Mouse (Mus musculus) limb, embryonic 13.5 days (tissue): Measurements from ENCODE around the gene Insrr. TPM values are rescaled to one million over a fixed set of nuclear protein-coding genes. Genes with fewer than 3 reads are reported as not detected.

Source experiments
- ATAC-seq: fragments of 200-750 bp; cut with Nextera tagmentation; 2 replicates; pipeline ENCODE4 v1.8.0; 2017; ENCODE audit warnings: low read depth, moderate number of reproducible peaks, moderate TSS enrichment; ENCODE audit not compliant: low FRiP score
- H3K27ac ChIP-seq: fragments of 300-500 bp; sonication (generic); 2 replicates; pipeline ENCODE4 v1.5.1; 2015; ENCODE audit warnings: inconsistent platforms, mild to moderate bottlenecking, moderate library complexity
- H3K27me3 ChIP-seq: fragments of 300-500 bp; sonication (generic); 2 replicates; pipeline ENCODE4 v1.6.1; 2015; ENCODE audit warnings: mild to moderate bottlenecking, inconsistent platforms
- H3K36me3 ChIP-seq: fragments of 300-500 bp; sonication (generic); 2 replicates; pipeline ENCODE4 v1.6.1; 2015; ENCODE audit warnings: inconsistent platforms, mild to moderate bottlenecking, moderate library complexity
- H3K4me1 ChIP-seq: fragments of 300-500 bp; sonication (generic); 2 replicates; pipeline ENCODE4 v1.6.1; 2015; ENCODE audit warnings: inconsistent platforms
- H3K4me2 ChIP-seq: fragments of 300-500 bp; sonication (generic); replicated peaks from 2 replicates; pipeline ENCODE4 v1.6.1; 2015; ENCODE audit warnings: inconsistent platforms, mild to moderate bottlenecking, moderate library complexity
- H3K4me3 ChIP-seq: fragments of 300-500 bp; sonication (generic); 2 replicates; pipeline ENCODE4 v1.5.1; 2015; ENCODE audit warnings: moderate library complexity, mild to moderate bottlenecking, inconsistent platforms
- H3K9ac ChIP-seq: fragments of 300-500 bp; sonication (generic); 2 replicates; pipeline ENCODE4 v1.6.1; 2015; ENCODE audit warnings: mild to moderate bottlenecking, inconsistent platforms
- H3K9me3 ChIP-seq: fragments of 300-500 bp; sonication (generic); 2 replicates; pipeline ENCODE4 v1.6.1; 2016; ENCODE audit warnings: inconsistent platforms
- WGBS: fragments of 180-500 bp; shearing (Covaris S2); methylation state at CpG from one replicate; pipeline ENCODE4 v1.1.7; 2015; 5-methylcytosine and 5-hydroxymethylcytosine counted together
- polyA plus RNA-seq: library from polyadenylated mRNA; unstranded; fragments of >200 nt; fragmentation: Nextera tagmentation; extraction: Ambion mirVana; gene quantifications from 2 replicates; pipeline ENCODE4 v1.2.1, GENCODE M21; 2015

Insrr gene
- polyA plus RNA-seq, 1 experiment from 2014 or later: 0.51 TPM

DNA sequence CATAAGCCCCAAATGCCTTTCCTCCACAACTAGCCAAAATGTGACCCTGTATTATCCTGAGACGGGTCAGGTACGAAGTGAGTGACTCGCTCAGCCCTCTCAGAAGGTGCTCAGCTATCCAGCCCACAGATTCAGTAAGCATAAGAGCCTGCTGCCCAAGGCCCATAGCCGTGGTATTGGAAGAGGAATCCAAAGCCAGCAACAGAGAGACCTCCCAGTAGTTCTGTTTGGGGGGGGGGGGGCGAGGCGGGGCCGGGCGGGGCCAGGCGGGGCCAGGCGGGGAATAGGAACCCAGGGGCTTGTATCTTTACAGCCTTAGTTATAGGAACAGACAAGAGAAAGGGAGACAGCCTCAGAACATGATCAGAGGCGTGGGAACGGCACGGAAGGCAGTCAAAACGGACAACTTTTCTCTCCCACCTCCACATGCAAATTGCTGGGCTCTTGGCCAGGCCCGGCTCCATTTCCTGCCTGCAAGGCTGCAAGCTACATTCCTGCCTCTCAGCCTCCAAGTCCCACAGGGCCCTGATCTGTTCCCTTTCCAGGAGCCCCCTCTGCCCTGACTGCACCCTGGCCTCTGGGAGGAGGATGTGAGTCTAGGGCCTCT is 33.0 kb upstream of the Insrr start:
- H3K4me2 ChIP-seq: peak overlapping the region; percentile 56
- 10% methylated on average over 15 of the region's 15 CpGs for WGBS
- H3K9ac ChIP-seq: peak overlapping the region; percentile 19; the same call in 1 of the 2 replicates
- H3K4me3 ChIP-seq: peak overlapping the region; percentile 24
- H3K36me3 ChIP-seq: peaks cover 2% of the 10 kb centered on the region; the same call in 1 of the 2 replicates
- peak overlapping the region; percentile 92 for H3K27ac ChIP-seq
- ATAC-seq: peak; percentile 79
- 0 out of 2 replicates have a peak, but pooled peaks cover 3% of the 10 kb centered on the region for H3K27me3 ChIP-seq
- peaks cover 76% of the 10 kb centered on the region for H3K4me1 ChIP-seq
- H3K9me3 ChIP-seq: no peaks in the 10 kb centered on the region

DNA sequence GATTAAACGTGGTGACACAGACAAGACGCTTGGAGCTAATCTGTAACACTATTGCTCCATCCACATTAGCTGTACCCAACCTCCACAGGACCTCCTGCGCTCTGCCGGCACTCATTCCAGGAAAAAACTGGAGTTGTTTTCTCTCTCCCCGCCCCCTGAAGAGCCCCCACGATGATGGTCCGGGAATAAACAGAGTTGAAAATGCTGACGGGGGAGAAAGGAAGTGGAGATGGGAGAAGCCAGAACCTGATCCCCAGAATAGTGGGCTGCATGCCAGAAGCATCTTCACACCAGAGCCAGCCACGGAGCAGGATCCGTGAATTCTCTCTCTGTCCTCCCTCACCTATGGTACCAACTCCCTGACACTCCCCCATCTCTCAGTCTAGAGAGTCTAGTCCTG is 32.2 kb upstream of the Insrr start:
- Histone ChIP-seq H3K9me3 (no peaks in the 10 kb centered on the region), H3K9ac (peak overlapping the region; percentile 36; the same call in 1 of the 2 replicates), H3K27ac (peak overlapping the region; percentile 92), H3K36me3 (no peaks in the 10 kb centered on the region), H3K4me3 (peak overlapping the region; percentile 24; the same call in 1 of the 2 replicates), H3K4me1 (peaks cover 73% of the 10 kb centered on the region), H3K4me2 (peak overlapping the region; percentile 56), H3K27me3 (0 out of 2 replicates have a peak, but pooled peaks cover 5% of the 10 kb centered on the region)
- no peak for ATAC-seq
- 20% methylated on average over 10 of the region's 10 CpGs for WGBS

DNA sequence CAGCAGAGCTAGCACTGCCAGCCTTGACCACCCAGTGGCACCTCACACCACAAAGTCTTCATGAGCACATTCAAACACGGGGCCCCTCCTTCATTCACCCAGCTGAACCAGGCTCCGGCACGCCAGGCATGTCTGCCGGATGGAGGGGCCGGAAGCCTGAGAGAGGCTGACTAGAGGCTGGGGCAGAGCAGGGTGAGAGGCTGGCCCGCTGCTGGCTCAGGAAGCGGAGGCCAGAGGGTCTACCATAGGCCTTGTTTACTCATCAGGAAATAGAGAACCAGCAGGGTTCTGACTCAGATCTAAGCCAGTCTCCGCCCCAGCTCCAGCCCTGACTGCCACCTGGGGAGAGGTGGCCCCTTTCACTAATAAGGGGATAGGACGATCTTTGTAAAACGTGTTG is 31.7 kb upstream of the Insrr start:
- ATAC-seq: no peak
- H3K4me2 ChIP-seq: peak overlapping the region; percentile 56
- peaks cover 73% of the 10 kb centered on the region for H3K4me1 ChIP-seq
- no peaks in the 10 kb centered on the region for H3K36me3 ChIP-seq
- 13% methylated on average over 10 of the region's 10 CpGs for WGBS
- no peak overlapping the region for H3K4me3 ChIP-seq
- H3K27ac ChIP-seq: peak overlapping the region; percentile 92
- H3K27me3 ChIP-seq: 0 out of 2 replicates have a peak, but pooled peaks cover 6% of the 10 kb centered on the region
- peak overlapping the region; percentile 36 for H3K9ac ChIP-seq
- H3K9me3 ChIP-seq: no peaks in the 10 kb centered on the region

GRCm38 (mm10) chr3:87765631-87766283 is 31.0 kb upstream of the Insrr start:
- Histone ChIP-seq H3K4me3 (no peak overlapping the region), H3K4me2 (peak overlapping the region; percentile 56), H3K4me1 (peaks cover 73% of the 10 kb centered on the region), H3K9ac (no peak overlapping the region), H3K9me3 (no peaks in the 10 kb centered on the region), H3K36me3 (no peaks in the 10 kb centered on the region), H3K27ac (peak overlapping the region; percentile 92; the same call in 1 of the 2 replicates), H3K27me3 (0 out of 2 replicates have a peak, but pooled peaks cover 9% of the 10 kb centered on the region)
- no peak for ATAC-seq
- WGBS: 63% methylated on average over 5 of the region's 5 CpGs

- Histone ChIP-seq H3K27me3 (0 out of 2 replicates have a peak, but pooled peaks cover 12% of the 10 kb centered on the region), H3K4me2 (no peak overlapping the region), H3K4me1 (peaks cover 71% of the 10 kb centered on the region), H3K4me3 (no peak overlapping the region), H3K9me3 (no peaks in the 10 kb centered on the region), H3K36me3 (no peaks in the 10 kb centered on the region), H3K27ac (no peak overlapping the region), H3K9ac (no peak overlapping the region)
- ATAC-seq: no peak
- WGBS: 77% methylated on average over 3 of the region's 3 CpGs
Observed at GRCm38 (mm10) chr3:87766284-87766667, 30.5 kb upstream of the Insrr start.

DNA sequence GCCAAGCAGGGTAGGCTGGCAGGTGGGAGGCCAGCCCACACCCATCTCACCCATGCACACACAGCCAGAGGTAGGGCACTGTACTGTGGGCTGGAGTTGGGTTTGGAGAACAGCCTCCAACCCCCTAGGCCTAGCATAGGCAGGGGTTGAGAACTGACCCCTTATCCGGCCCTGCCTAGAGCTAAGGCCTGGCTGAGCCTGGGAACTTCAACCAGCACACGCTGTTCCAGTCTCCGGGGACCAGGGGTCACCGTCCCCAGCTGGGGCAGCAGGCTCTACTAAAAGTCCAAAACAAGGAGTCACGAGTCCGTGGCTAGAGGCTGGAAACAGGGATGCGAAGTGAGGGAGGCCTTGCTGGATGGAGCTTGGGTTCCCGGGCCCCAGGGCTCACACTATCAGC is 29.0 kb upstream of the Insrr start:
- no peak for ATAC-seq
- Histone ChIP-seq H3K9me3 (no peaks in the 10 kb centered on the region), H3K27ac (peak overlapping the region; percentile 17; the same call in 1 of the 2 replicates), H3K4me1 (peaks cover 56% of the 10 kb centered on the region), H3K4me2 (peak overlapping the region; percentile 70), H3K27me3 (peaks cover 22% of the 10 kb centered on the region), H3K4me3 (peak overlapping the region; percentile 52), H3K36me3 (no peaks in the 10 kb centered on the region), H3K9ac (peak overlapping the region; percentile 65)
- 70% methylated on average over 8 of the region's 8 CpGs for WGBS

- Histone ChIP-seq H3K36me3 (no peaks in the 10 kb centered on the region), H3K27ac (peak overlapping the region; percentile 17; the same call in 1 of the 2 replicates), H3K4me3 (peak overlapping the region; percentile 52), H3K4me1 (peaks cover 49% of the 10 kb centered on the region), H3K9ac (peak overlapping the region; percentile 65), H3K4me2 (peak overlapping the region; percentile 70), H3K9me3 (no peaks in the 10 kb centered on the region), H3K27me3 (peaks cover 22% of the 10 kb centered on the region)
- 42% methylated on average over 6 of the region's 6 CpGs for WGBS
- no peak for ATAC-seq
Observed at GRCm38 (mm10) chr3:87768431-87768830, 28.3 kb upstream of the Insrr start.

DNA sequence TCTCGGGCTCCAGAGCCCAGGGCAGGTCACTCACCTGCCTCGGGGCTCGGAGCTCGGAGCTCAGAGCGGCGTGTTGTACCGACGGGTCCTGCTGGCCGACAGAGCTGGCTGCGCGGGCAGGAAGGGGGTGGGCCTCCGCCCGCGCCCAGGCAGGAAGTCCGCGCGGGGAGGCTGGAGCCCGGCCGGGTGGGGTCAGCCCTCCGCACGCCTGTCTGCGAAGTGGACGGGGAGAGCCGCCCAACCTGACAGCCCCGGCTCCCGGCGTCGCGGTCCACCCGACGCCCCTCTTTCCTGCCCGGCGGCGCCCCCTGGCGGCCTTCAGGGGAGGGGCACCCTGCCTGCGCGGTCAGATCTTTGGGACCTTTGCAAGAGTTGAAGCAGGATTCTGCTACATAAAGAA is 27.9 kb upstream of the Insrr start:
- peaks cover 45% of the 10 kb centered on the region for H3K4me1 ChIP-seq
- H3K36me3 ChIP-seq: no peaks in the 10 kb centered on the region
- H3K27me3 ChIP-seq: peaks cover 22% of the 10 kb centered on the region
- H3K4me3 ChIP-seq: peak overlapping the region; percentile 52
- peak overlapping the region; percentile 70 for H3K4me2 ChIP-seq
- ATAC-seq: peak; percentile 49
- H3K9ac ChIP-seq: peak overlapping the region; percentile 65
- under 1% methylated on average over 37 of the region's 37 CpGs for WGBS
- H3K9me3 ChIP-seq: no peaks in the 10 kb centered on the region
- peak overlapping the region; percentile 17; the same call in 1 of the 2 replicates for H3K27ac ChIP-seq

DNA sequence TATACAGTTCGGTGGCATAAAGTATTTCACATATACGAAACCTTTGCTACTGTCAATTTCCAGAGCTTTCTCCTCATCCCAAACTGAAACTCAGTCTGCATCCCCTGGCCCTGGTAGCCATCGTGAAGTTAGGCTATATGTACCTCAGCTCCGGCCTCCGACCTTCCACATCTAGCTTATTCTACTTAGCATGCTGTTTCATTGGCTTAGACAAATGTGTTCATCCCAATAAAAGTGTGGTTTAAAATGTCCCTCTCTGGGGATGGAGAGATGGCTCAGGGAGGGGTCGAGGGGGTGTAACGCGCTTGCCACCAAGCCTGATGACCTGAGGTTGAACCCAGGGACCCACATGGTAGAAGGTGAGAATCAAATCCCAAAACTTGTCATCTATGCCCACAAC is 27.2 kb upstream of the Insrr start:
- Histone ChIP-seq H3K27me3 (peaks cover 23% of the 10 kb centered on the region), H3K4me3 (no peak overlapping the region), H3K4me2 (no peak overlapping the region), H3K4me1 (peaks cover 38% of the 10 kb centered on the region), H3K9me3 (no peaks in the 10 kb centered on the region), H3K27ac (no peak overlapping the region), H3K9ac (no peak overlapping the region), H3K36me3 (no peaks in the 10 kb centered on the region)
- no peak for ATAC-seq
- WGBS: 71% methylated on average over 8 of the region's 8 CpGs

DNA sequence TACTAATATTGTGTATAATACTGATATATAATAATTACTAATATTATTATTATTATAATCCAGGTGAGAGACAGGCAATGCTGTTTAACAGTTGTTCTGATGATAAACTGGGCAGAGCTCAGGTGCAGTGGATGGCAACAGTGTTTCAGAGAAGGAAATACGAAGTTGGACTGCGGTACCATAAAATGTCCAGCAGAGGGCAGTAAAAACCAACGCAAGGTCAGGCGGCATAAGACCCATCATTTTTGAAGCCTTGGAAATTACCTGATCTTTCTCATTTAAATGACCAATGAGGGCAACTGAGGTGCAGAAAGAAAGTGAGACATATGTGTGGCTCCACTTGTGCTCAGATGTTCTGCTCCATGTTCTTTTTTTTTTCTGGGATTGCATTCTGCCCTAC is 26.5 kb upstream of the Insrr start:
- Histone ChIP-seq H3K4me1 (peaks cover 31% of the 10 kb centered on the region), H3K9me3 (no peaks in the 10 kb centered on the region), H3K27me3 (peaks cover 25% of the 10 kb centered on the region)

GRCm38 (mm10) chr3:87771088-87771487 is 25.7 kb upstream of the Insrr start:
- Histone ChIP-seq H3K4me3 (no peak overlapping the region), H3K4me1 (peaks cover 23% of the 10 kb centered on the region), H3K27ac (no peak overlapping the region), H3K36me3 (no peaks in the 10 kb centered on the region), H3K9ac (no peak overlapping the region), H3K9me3 (no peaks in the 10 kb centered on the region), H3K27me3 (peaks cover 32% of the 10 kb centered on the region), H3K4me2 (no peak overlapping the region)
- 59% methylated on average over 6 of the region's 6 CpGs for WGBS
- no peak for ATAC-seq

More for the DNA sequence above, 26.5 kb upstream of the Insrr start:
- Histone ChIP-seq H3K27ac (no peak overlapping the region), H3K9ac (no peak overlapping the region), H3K36me3 (no peaks in the 10 kb centered on the region), H3K4me2 (no peak overlapping the region), H3K4me3 (no peak overlapping the region)
- WGBS: 0% methylated on average over 4 of the region's 4 CpGs
- ATAC-seq: no peak

DNA sequence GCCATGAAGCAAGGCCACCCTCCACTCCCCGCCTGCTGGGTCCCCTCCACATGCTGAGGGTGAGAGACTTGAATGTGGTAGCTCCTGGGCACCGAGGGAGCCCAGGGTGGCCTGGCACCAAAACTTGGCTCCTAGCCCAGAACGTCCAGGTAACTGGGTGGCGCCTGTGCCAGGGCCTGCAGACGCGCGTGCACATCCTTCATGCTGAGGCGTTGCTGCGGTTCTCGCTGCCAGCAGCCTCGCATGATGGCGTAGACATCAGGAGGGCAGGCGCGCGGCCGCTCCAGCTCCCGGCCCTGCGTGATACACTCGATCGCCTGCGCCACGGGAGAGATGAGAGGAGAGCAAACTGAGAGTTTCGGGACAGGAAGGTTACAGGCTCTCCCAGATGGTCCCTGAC is 18.5 kb upstream of the Insrr start:
- 53% methylated on average over 23 of the region's 23 CpGs for WGBS
- ATAC-seq: no peak

More for the DNA sequence above, 18.5 kb upstream of the Insrr start:
- Histone ChIP-seq H3K4me2 (peak overlapping the region; percentile 2; the same call in 1 of the 2 replicates), H3K27ac (no peak overlapping the region), H3K4me3 (no peak overlapping the region), H3K9ac (no peak overlapping the region), H3K27me3 (peaks cover 55% of the 10 kb centered on the region), H3K9me3 (no peaks in the 10 kb centered on the region), H3K4me1 (0 out of 2 replicates have a peak, but pooled peaks cover 3% of the 10 kb centered on the region), H3K36me3 (no peaks in the 10 kb centered on the region)
